Mouse (Mus musculus) right cerebral cortex, postnatal 25 days (tissue): ENCODE data around the gene Ppfia3.
"Not testable (repeated sequence)": the region's sequence is repeated elsewhere in the genome, so short reads cannot be mapped to it uniquely, and the experiment has no call there.

Experiments
- DNase-seq: peaks from one replicate; pipeline ENCODE4 v3.0.0; 2022

The Ppfia3 gene

DNA sequence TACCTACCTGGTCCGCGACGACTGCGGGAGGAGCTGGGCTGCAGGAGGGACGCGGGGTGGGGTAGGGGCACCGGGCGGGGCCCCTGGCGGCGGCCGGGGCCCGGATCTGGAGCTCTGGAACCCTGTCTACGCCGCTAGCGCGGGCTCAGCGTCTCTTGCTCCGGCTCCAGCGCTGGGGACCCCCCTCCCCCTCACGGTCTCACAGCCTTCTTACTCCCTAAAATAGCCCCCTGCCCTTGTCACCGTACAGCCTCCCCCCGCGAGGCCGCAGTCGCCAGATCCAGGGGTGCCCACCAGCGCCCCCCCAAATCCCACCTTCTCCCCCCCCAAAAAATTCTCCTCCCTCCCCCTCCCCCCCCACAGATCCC is at the start of gene Ppfia3:
Gene Ppfia3 (minus strand): TSS at position 368 of the 368 bp plus-strand sequence.
- no peak for DNase-seq

DNA sequence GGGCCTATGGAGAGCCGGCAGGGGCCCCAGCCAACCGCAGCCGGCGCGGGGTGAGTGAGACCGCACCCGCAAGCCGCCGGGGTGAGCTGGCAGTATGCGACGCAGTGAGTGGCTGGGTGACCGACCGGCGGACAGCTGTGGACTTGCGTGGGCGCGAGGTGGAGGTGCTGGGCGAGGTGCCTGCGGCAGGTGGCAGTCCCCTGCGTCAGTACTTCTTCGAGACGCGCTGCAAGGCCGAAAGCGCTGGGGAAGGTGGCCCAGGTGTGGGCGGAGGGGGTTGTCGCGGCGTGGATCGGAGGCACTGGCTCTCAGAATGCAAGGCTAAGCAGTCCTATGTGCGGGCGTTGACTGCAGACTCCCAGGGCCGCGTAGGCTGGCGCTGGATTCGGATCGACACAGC is 48.8 kb upstream of the Ppfia3 start:
- peak; percentile 45 for DNase-seq

DNA sequence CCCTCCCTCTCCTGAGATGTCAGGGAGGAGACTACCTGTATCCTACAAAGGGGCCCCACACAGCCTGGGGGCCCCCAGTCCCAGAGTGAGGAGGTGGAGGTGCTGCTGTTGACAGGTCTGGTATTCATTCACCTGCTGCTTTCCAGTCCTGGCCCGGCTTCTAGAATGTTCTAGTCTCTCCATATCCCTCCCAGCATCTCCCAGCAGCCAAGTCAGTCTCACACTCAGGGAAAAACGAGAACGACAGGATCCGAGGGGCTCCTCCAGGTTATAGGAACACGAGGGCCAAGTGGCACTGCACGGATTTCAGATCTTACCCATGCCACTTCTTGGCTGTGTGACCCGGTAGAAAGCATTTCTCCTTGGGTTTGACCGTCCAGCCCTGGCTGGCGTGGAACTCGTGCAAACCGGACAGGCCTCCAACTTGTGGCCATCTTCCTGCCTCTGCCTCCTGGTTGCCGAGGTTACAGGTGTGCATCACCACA is 48.0 kb upstream of the Ppfia3 start:
- DNase-seq, result no peak

DNA sequence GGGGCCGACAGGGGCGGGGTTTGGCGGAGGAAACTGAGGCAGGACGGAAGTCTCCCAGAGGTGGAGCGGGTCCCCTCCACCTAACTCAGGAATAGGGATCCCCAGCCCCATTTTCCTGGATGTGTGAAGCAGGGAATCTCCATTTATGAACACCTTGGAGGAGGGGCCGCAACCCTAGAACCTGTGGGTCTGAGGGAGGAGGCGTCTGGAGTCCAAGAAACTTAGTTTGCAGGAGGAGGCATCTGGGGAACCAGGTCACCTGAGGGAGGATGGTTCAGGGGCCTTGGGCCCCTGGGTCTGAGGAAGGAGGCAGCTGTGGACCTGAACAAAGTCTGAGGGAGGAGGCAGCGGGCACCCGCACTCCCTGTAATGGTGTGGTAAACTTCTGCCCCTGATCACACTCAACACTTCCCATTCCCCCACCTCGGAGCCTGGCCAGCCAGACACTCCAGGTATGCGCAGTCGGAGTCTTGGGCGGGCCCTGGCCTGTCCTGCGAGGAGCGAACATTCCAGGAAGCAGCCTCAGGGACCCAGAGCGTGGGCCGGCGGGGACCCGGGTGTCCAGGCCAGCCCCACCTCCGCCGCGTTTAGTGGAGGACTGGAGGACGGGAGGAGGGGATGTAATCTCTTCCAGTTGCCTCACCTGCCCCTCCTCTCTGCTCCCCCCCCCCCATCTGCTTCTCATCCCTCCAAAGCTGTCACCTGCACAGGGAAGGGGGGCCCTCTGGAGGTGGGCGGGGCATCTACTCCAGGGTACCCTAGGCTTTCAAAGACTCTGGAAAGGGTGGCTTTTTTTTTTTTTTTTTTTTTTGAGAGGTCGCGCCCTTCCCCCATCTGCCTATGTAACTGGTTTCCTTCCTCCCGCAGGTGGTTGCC is 47.3 kb upstream of the Ppfia3 start:
- DNase-seq, result no peak

DNA sequence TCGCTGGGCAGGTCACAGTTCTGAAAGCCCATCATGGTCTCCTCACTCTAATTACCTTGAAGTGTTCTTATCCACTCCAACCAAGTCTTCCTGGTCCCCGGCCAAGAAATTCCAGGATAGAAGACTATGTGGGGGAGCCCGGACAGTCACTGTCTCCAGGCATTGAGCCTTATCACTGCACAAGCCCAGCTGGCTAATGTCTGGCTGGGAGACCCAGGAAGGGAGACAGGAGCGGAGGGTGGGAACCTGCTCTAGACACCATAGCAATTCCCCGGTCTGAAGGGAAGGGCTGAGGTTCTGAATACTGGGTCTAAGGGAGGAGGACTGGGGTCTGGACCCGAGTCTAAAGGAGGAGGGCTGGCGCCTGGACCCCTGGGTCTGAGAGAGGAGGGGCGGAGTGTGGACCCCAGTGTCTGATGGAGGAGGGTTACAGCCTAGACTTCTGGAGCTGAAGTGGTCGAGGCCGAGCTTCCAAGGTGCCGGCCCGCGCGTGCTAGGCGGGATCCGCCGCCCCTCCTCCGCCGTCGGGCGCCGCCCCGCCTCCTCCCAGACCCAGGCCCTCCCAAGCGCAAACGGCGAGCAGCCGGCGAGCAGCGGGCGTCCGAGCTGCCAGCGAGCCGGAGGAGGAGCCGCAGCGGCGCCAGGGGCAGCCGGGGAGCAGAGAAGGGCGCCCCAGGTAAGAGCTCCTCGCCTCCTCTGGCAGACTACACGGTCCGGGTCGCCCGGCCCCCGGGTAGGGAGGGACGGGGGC is 46.5 kb upstream of the Ppfia3 start, which contains the start of gene Ntf5:
Gene Ntf5 (plus strand): TSS at position 583 of the 751 bp plus-strand sequence.
- DNase-seq, result no peak

DNA sequence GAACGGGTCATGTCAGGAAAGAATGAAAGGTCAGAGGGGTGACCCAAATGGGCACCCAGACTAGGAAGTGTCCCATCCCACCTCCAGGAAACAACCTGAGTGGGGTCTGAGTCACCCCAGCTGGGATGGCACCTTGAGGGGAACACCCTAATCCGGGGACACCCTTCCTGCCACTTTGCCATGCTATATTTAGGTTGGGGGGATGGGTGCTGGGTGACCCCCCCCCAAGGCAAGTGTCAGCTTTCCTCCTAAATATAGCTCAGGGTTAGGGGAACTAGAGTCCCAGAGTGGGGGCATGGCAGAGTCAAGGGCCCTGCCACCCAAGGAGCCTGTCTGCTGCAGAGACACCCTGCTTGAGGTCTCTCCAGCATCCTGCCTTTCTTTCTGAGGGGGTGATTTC is 45.6 kb upstream of the Ppfia3 start:
- no peak for DNase-seq

DNA sequence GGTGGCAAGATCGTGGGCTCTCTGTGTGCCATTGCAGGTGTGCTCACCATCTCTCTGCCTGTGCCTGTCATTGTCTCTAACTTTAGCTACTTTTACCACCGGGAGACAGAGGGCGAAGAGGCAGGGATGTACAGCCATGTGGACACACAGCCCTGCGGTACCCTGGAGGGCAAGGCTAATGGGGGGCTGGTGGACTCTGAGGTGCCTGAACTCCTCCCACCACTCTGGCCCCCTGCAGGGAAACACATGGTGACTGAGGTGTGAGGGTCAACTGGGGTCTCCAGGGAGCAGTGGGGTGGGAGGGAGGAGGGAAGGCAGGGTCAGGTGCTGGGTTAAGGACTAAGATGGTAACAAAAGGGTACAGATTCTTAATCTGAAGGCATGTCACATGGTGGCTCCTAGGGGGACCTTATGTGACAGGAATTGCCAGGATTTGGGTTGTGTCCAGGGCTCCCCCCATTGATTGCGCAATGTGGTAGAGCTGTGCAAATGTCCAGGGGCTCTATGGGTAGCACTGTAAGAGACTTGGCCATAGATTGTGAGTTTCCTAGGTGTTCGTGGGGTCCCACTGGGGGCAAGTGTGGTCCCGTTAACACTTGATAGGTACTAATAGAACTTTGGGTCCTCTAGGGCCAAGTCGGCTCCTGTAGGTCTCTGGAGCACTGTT is 42.8 kb upstream of the Ppfia3 start:
- DNase-seq, result no peak

DNA sequence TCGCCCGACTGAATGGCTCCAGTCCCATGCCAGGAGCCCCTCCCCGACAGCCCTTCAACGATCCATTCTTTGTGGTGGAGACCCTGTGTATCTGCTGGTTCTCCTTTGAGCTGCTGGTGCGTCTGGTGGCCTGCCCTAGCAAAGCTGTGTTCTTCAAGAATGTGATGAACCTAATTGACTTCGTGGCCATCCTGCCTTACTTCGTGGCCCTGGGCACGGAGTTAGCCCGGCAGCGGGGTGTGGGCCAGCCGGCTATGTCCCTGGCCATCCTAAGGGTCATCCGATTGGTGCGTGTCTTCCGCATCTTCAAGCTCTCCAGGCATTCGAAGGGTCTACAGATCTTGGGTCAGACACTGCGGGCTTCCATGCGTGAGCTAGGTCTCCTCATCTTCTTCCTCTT is 42.1 kb upstream of the Ppfia3 start:
- no peak for DNase-seq

DNA sequence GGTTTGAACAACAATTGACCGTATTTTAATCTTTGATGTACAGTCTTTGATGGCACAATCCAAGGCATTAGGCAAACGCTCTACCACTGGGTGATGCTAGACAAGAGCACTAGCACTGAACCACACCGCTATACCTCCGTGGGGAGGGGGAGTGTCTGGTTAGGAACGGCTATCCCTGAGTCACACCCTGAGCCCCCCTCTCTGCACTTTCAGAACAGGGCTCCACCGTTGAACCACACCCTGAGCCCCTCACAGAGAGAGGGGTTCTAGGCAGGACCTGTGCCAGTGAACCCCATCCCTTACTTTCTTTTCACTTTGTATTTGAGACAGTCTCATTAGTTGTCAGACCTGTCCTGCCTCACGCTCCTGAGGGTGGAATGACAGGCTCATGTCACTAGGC is 41.5 kb upstream of the Ppfia3 start:
- DNase-seq, result no peak

DNA sequence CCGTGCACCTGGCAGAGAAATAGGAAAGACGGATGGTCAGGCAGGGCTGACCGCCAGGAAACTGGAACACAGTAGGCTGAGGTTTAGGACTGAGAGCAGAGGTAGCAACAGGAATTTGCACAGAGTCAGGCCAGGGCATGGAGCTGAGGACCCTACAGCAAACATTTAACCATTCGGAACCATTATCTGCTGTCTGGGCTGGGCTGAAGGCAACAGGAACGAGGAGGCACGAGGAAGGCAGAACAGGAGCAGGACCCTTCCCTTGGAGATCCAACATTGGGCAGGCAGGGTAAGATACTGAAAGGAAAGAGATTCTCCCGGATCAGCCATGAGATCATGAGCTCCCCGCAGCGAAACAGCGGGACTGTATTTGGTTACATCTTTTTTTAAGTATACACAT is 41.0 kb upstream of the Ppfia3 start:
- no peak for DNase-seq

DNA sequence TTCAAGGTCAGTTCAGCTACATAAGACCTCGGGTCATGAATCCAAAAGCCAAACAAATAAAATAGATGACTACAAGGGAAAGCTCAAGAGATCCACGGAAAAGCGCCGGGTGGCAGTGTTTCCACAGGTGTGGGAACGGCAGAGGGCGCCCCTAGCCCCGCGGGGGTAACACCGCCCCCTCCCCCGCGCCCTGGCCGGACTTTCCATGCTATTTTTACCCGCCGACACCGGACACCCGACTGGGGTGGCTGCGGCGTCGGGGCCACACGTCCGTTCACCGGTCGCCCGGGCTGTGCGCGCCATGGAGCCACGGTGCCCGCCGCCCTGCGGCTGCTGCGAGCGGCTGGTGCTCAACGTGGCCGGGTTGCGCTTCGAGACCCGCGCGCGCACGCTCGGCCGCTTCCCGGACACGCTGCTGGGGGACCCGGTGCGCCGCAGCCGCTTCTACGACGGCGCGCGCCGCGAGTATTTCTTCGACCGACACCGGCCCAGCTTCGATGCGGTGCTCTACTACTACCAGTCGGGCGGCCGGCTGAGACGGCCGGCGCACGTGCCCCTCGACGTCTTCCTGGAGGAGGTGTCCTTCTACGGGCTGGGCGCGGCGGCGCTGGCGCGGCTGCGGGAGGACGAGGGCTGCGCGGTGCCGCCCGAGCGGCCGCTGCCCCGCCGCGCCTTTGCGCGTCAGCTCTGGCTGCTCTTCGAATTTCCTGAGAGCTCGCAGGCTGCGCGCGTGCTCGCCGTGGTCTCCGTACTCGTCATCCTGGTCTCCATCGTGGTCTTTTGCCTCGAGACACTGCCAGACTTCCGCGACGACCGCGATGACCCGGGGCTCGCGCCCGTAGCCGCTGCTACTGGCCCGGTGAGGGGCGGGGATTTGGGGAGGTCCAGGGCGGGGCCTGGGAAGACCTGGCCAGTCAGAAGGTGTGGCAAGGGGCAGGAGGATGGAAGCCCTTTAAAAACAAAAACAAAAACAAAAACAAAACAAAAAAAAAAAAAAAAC is 39.6 kb upstream of the Ppfia3 start:
- no peak for DNase-seq

DNA sequence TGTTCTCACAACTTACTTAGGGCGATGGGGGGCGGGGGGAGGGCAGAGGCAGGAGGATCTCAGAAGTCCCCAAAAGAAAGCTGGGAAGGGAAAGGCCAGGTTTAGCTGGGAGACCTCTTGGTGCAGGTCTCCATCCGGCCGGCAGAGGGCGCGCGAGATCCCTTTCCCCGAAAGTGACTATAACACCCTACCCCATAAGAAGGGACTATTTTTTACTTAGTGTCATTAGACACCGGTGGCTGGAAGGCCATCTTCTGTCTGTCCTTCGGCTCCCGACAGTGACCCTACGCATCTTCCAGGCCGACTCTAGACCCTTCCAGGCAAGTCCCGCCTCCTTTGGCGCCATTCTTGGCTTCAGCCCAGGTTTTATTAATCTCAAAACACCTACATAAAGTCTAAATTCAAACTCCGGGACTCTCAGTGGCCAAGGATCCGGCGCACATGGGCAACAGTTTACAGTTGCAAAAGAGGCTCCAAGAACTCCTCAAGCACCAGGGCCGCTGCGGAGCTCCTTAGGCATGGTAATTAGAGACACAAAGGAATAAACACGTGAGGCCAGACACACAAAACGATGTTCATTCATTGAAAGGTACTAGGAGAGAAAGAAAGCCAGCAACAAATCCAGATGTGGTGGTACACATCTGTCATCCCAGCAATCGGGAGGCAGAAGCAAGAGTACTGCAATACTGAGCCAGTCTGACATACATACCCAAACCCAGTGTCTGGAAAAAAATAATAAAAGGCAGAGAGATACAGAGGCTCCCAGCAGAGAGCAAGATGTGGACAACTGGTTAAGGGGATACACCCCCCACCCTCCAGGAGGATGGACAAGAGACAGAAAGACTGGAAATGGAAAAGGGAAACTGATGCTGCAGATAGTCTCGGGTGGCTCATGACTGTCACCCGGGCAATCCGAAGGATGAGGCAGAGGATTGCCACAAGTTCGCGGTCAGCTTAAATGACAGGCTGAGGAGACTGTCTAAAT is 38.6 kb upstream of the Ppfia3 start, which contains the start of gene Kcna7:
Gene Kcna7 (plus strand): TSS at position 563 of the 985 bp plus-strand sequence.
- DNase-seq, result peak; percentile 69

DNA sequence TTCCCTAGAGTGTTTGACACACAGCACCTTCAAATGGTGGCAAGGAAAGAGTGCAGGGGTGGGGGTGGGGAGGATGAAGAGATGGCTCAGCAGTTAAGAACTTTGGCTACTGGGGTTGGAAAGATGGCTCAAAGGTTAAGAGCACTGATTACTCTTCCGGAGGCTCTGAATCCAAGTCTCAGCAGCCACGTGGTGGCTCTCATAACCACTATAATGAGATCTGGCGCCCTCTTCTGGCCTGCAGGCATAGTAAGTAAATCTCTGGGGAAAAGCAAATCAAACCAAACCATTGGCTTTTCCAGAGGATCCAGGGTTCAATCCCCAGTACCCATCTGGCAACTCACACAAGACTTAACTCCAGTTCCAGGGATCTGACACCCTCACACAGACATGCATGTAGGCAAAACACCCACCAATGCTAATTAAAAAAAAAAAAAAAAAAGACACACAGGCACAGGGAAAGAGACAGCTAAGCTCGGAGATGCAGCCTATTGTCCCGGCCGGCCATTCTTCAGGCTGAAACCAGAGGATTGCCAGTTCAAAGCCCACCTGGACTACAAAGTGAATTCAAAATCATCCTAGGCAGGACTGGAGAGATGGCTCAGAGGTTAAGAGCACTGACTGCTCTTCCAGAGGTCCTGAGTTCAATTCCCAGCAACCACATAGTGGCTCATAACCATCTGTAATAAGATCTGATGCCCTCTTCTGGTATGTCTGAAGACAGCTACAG is 36.9 kb upstream of the Ppfia3 start:
- no peak for DNase-seq

DNA sequence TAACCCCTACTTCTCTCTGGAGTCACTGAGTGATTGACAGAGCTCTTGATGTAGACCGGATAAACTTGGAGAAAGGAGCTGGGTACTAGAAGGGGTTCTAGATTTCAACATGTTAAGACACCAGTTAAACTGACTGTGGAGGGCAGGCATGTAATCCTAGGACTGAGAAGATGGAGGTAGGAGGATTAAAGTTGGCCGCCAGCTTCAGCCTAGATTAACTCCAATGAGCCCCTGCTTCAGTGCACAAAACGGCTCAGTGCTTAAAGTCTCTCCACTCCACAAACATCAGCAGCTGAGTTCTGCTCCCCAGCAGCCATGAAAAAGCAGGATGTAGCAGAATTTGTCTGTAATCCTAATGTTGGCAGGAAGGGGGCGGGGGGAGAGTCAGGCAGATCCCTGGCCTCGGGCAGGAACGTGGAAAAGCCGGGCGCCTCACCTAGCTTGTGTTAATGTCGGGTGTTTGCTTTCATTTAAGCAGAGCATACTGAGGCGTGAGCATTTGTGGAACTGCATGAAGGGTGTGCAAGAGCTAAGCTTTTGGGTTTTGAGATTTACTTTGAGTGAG is 34.8 kb upstream of the Ppfia3 start:
- DNase-seq, result no peak

DNA sequence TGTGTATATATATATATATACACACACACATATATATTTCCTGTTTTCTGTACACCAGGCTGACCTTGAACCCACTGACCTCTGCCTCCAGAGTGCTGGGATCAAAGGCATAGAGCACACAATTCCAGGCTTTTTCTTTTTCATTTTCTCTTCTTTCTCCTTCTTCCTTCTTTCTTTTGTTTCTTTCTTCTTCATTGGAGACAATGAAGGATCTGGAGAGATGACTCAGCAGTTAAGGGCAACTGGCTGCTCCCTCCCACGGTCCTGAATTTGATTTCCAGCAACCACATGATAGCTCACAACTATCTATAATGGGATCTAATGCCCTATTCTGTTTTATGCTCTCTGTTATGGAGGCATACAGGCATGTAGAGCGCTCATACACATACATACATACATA is 30.0 kb upstream of the Ppfia3 start:
- DNase-seq, result no peak

DNA sequence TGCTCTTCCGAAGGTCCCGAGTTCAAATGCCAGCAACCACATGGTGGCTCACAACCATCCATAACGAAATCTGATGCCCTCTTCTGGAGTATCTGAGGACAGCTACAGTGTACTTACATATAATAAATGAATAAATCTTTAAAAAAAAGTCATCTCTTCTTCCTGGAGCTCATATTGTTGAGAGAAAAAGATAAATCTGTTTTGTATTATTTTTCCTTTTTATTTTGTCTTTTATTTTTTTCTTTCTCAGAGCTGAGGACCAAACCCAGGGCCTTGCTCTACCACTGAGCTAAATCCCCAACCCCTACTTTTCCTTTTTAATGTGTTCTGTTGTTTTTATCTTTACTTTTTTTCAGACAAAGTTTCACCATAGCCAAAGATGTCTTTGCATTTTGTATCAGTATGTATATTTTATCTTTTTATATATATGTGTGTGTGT is 29.5 kb upstream of the Ppfia3 start:
- DNase-seq, result not testable (repeated sequence)

DNA sequence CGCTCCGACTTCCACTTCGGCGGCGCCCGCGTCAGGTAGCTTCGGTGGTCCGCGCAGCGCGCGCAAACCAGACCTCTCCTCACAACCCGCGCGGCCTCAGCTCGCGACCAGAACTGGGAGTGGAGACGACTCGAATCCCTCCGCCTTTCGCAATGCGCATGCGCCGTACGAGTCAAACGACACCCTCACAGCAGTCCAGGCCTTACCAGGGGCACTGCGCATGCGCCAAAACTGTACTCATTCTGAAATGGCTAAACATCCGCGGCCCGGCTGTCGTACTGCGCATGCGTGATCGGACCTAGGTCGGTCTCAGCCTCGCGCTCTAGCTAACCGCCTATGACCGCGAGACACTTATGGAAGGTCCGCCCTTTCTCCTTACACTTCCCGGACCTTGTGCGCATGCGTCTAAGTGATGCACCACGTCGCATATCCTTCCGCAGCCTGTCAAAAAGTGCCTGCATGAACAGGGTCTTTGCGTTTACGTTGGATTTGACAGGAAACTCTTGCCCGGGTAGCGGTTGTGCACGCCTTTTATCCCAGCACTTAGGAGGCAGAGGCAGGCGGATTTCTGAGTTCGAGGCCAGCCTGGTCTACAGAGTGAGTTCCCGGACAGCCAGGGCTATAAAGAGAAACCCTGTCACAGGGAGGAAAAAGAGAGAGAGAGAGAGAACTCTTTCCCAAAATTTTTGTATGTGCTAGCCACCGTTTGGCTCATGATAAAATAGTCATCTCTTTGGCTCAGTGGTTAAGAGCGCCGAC is 28.9 kb upstream of the Ppfia3 start, which contains the start of gene Snrnp70:
Gene Snrnp70 (minus strand): TSS at position 165 of the 759 bp plus-strand sequence.
- peak; percentile 100 for DNase-seq

DNA sequence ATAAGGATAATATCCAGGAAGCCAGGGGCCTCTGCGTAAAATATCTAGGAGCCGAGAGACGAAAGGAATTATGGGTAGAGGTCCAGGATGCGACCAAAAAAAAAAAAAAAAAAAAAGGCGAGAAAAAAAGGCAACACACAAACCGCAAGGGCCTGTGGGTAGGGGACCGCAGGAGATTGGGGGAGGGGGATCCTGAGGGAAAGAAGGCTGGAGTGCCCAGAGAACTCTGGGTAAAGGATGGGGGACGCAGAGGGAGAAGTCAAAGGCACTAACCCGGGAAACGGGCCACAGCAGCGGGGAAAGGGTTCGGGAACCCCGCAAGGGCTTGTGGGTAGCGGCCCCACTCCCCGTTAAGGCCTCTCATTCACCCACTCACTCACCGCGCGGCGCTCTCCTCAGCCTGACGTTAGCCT is 28.3 kb upstream of the Ppfia3 start:
- no peak for DNase-seq

DNA sequence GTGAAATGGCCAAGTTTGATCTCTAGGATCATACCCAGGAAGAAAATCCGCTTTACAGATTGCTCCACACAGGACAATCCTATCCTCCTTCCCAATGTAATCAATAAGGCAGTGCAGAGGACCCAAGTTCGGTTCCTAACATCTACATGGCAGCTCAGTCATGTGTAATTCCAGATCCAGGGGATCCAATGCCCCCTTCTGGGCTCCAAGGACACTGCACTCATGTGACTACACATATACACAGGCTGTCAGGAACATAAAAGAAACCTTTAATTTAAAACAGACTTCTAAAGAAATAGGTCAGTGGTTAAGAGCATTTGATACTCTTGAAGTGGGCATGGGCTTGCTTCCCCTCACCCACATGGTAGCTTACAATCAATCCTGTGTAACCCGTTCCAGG is 19.3 kb upstream of the Ppfia3 start:
- DNase-seq, result no peak
